Mouse (Mus musculus) cerebellum, adult (tissue): Measurements from ENCODE around the gene Rhou.

ENCODE experiments used
- ATAC-seq: cut with Nextera tagmentation; 2 replicates; pipeline ENCODE4 v1.9.2; 2017; ENCODE audit warnings: mild to moderate bottlenecking, moderate library complexity, mixed read lengths; ENCODE audit not compliant: insufficient number of reproducible peaks, low FRiP score, low TSS enrichment

The Rhou gene

DNA sequence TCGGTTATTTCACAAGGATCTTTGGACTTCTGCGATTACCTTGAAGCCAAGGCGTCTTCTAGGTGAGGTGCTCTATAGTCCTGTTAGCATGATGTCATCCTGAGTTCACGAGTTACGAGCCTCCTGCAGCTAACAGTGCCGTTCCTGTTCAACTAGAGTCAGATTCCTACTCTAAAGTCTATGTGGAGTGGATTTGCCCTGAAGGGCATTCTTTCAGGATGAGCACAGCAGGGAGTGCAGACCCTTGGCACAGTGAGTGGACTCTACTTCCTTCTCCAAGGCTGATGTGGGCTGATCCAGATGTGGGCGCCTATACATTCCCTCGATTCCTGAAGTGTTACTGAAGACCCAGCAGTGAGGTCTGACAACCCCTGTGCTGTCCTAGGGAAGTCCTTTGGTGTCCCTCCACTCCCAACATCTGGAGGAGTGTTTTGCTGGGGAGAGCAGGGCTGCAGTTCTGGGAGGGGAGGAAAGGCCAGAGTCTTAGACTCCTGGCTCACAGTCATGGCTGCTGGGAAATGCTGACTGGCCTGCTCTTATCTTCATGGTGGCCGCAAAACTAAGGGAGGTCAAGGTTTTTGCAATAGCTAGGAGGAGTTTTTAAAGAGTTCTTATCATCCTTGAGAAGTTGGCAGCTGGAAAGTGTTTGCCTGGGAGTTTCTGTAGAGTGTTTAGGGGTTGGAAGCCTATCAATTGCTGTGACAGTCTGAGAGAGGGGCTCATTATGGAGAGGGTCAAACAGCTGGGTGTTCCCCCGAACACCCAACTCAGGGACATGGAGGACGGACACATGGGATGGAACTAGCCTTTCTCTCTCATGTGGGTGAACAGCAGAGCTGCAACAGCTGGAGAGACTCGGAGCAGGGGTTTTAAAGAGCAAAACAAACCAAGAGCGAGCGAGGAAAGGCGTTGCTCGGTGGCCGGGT lies 5.2 kb upstream of the Rhou start:
- no peak for ATAC-seq

DNA sequence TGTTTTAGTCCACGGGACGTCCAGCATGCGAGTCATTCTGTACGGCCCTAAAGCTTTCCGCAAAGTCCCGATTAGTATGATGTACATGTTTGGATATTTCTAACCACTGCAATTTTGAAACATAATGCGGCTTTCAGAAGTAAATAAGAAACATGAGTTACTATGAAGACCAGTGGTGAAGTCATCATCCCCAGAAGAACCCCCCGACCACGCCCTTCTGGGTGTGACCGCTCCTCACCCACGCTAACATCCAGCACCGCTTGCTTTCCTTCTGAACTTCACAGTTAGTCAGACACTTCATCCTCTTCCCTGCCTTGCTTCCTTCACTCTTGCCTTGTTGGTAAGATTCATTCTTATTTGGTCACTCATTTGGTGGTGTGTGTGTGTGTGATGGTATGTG lies 4.2 kb upstream of the Rhou start:
- no peak for ATAC-seq

DNA sequence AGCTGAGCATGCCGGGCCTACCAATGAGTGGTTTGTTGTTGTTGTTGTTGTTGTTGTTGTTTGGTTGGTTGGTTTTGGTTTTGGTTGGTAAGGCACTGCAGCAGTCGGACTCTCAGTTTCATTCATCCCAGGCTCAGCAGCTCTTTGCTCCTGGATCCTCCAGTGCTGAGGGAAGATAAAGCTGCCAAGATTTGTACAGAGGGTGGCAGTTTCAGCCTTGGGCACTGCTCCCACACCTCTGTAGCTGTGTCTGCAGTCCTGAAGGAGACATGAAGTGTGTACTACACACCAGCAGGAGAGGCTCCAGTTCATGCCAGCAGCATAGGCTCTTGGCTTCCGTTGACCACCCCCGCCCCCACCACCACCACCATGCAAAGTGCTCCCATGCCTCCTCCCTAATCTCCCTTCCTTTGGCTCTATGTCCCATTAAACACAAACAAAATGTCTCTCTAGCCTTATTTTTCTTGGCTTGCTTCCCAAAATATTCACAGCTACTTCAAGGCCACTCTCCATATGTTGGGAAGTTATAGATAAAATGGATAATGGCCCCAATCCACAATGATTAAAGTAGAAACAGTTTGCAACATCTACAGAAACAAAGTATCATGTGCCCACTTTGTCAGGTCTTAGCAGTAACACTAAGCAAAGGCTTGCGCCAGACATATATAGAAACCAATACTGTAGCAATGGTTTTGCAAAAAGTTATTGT lies 2.2 kb upstream of the Rhou start:
- ATAC-seq, result no peak

DNA sequence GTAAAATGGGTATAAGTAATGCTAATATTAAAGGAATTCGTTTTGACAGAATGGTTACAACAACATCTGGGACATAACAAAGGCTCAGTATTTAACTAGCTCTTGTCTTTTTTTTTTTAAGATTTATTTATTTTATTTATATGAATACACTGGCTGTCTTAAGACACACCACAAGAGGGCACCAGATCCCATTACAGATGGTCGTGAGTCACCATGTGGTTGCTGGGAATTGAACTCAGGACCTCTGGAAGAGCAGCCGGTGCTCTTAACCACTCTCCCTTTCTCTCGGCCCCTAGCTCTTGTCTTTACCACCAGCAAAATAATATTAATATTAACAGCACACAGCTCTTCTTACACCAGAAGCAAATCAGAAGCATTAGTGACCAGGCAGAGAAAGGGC lies 1.1 kb upstream of the Rhou start:
- ATAC-seq, result no peak

DNA sequence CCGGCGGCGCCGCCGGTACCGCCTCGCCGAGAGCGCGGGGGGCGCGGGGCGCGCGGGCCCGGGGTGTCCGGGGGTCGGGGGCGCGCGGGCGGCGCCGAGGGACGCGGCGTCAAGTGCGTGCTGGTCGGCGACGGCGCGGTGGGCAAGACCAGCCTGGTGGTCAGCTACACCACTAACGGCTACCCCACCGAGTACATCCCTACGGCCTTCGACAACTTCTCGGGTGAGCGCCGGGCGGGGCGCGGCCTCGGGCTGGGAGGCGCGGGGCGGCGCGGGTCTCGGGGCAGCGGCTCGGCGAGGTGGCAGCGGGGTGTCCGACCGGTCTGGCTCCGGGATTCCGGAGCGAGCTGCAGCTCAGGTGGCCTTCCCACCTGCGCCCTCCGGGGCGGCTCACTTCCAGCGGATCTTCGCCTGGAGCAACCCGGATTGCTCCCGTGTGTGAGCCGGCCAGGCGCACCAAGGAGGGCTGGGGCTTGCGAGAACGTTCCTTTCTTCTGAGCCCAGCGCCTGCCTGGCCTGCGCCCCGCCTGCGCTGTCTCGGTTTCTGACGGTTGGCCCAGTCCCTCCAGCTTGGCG lies 353 bp downstream of the Rhou start:
- ATAC-seq, result peak; percentile 56; the same call in 1 of the 2 replicates

DNA sequence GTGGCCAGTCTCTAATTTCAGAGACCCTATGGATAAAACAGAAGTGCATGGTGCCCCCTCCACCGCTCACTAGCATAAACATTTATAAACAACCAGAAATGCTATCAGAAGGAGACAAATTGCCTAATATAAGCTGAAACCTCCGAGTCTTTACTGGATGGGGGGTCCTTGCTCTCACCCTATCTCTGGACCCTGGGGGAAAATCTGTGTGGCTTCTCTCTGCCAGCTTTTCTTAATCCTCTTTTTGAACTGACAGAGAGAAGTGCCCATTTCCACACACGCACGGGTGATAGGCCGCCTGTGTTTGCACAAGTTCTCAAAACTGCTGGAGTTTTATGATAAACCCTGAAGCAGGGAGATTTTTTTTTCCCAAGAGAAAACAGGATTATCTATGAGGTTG lies 1.0 kb downstream of the Rhou start:
- no peak for ATAC-seq

DNA sequence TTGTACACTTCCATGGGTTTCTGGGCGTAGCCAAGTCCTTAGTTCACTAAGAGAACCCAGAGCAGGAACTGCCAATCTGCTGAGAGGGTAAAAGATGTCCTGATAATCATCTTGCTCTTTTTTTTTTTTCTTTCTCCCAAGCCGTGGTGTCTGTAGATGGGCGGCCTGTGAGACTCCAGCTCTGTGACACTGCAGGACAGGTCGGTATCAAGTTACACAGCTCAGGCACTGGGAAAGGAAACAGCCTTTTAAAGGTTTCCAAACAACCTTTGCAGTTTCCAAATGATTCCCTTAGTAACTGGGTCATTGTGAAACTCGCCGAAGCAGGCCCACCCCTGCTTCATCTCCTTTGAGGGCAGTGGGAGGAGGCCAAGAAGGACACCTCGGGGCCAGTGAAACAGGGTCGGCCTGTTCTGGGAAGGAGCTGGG lies 1.6 kb downstream of the Rhou start:
- ATAC-seq, result no peak

DNA sequence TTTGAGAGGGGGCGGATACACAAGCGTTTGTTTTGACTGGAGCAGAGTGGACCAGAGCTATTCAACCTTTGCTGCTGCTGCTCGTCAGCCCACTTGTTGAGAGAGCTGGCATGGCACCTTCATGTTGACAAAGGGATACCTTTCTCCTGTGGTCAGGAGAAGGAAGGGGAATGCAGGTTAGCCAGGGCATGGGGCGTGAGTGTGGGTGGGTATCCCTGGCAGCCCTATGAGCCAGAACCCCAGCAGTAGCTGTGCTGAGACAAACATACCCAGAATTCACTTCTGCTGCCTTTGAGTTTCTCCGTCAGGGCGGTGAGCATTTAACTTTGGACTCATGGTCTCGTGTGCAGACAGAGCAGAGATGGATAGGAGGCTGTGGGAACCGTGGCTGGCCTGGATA lies 4.1 kb downstream of the Rhou start:
- ATAC-seq, result no peak

DNA sequence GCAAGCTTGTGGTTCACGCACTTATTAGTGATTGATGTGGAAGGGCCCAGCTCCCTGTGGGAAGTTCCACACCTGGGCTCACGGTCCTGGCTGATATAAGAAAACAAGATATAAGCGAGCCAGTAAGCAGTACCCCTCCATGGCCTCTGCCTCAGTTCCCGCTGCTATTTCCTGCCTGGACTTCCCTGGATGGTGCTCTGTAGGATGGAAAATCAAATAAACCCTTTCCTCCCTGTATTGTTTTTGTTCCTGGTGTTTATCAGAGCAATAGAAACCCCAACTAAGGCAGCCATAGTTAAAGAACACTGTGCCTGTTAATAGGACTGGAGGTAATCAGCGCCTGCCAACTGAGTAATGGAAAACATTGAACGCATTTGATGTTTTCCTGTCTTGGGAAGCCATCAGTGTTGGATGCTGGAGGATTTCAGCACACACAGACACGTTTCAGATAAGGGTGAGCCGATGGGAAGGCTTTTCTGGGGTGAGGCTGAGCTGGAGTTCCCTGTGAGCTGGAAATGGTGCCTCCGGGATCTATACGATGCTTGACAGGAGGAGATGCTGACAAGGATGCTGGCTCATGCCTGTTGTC lies 5.8 kb downstream of the Rhou start:
- no peak for ATAC-seq

DNA sequence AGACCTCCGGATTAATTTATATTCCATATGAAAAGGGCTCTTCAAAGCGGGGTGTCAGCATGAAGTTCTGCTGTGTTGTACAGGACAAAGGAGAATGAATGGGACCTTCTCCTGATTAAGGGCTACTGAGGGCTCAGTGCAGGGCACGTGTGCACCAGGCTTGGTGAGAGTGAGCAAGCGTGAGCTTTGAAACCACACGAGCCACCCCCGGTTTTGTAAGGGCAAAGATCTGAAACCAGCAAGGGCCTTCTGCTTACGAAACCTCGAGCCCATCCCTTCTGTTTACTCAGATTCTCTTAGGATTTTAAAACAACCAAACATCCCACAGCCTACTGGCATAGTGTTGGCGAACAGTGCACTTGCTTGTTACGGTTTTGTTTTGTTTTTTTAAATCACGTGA lies 7.8 kb downstream of the Rhou start:
- no peak for ATAC-seq

DNA sequence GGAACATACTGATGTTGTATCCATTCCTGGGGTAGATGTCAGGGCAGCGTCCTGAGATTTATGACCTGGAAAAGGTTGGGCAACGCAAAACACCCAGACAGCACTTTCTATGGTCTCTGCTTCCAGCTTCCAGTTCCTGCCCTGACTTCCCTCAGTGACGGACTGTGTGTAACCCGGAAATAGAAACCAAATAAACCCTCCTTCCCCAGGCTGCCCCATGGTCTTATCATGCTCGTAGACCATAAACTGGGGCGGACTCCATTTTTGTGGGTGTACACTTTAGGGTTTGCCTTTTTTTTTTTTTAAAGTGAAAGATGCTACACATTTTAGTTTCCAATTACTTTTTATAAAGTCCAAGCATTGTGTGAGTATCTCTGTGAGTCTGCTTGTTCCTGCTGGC lies 11.9 kb downstream of the Rhou start:
- no peak for ATAC-seq

DNA sequence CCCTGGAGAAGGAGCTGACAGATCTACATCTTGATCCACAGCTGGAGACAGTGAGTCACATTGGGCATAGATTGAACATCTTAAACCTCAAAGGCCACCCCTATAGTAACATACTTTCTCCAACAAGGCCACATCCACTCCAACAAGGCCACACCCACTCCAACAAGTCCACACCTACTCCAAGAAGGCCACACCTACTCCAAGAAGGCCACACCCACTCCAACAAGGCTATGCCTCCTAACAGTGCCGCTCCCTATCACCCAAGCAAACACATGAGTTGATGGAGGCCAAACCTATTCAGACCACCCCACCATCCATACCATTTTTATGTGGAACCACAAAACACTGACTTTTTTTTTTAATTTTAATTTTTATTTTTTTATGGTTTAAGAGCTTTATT lies 13.1 kb downstream of the Rhou start:
- ATAC-seq, result no peak

DNA sequence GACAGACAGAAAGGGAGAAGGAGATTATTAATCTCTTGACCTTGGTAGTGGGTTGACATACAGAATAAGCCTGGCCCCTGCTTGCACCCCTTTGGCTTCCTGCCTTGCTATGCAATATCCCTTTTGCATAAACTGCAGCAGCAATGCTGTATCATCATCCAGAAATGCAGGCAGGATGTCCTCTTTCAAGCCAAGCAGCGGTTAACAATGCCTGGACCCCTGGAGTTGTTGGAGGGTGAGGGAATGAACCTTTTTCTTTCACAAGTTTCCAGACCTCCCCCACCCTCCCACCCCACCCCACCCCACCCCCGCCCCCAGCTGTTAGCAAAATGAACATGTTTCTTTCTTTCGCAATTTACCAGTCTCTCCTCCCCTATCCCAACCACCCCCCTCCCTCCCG lies 15.0 kb downstream of the Rhou start:
- ATAC-seq, result no peak

DNA sequence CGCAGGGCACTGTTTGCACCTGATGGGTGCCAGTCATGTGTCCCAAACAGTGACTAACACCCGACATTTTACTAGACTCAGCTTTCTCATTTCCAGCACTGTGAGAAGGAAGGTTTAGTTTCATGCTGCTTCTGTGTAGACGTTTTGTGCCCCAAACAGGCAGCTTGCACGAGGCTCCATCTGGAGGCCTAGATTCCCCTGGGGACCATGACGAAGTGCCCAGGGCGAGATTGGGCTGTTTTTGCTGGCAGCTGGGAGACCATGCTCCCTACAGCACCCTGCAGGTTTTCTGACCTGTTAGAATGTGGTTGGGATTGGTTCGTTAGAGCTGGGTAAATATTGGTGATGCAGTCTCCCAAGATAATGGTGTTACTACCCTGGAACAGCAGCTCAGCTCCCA lies 17.0 kb downstream of the Rhou start:
- no peak for ATAC-seq

DNA sequence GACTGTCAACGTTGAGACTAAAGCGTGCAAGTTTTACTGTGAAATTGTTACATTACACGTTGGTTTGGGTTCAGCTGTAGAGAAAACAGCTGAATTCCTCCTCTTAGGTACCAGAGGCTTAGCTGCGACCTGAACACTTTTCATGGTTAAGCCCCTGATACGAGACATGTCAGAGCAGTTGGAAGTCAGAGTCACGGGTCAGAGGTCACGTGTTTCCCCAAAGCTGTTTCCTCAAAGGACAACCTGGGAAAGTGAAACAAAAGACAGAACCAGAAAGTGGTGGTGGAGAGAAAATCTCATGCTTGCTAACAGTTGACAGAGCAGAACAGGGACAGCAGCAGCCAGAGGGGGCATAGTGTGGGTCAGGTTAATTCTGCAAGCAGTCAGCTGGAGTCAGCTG lies 17.7 kb downstream of the Rhou start:
- no peak for ATAC-seq

DNA sequence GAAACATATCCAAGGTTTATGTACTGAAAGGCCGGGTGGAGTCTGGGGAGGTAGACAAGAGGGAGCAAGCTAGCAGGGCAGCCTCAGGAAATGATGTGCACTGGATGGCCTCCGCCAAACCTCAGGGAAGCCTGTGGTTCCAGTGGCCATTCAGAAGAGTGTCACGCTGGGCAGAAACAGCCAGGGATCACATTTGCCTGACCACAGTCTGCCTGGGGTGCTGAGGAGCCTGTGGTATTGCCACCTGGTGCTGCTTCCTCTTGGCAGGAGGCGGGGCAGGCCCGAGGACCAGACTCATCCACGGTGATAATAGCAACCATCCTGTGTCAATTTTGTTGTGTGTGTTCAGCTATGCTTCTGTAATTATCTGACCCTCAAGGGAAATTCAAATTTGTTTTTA lies 18.9 kb downstream of the Rhou start:
- no peak for ATAC-seq

DNA sequence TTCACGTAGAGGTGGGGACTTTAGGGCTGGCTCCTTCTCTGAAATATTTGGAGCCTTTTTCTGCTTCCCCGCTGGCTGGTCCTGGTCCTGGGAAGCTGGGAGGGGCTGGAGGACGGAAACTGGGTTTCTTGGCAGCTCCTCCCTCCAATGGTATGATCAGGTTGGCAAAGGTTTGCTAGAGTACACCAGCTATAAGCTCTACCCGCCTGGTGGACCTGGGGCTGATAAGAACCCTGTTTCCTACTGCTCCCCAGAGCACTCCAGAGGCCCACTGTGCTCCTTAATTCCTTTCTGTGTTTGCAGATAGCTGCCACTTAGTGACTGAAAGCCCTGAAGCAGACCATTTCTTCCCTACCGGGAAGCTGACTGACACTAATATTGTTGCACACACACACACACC lies 21.9 kb downstream of the Rhou start:
- no peak for ATAC-seq

DNA sequence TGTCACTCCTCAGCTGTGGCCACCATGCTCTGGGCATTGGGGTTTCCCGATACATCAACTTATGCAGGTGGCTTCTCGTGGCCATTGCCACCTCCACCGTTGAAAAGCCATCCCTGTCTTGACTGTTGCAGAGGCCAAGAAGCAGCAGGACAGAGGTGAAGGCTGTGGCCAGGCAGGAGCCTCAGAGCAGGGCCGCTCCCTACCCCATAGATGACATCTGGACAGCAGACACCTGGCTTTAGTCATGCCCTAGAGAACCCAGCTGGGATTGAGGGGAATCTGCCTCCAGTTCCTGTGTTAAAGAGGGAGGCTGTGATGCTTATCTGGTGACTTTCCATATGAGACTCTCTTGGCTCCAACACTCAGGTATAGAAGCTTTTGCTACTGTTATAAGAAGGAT lies 24.7 kb downstream of the Rhou start:
- ATAC-seq, result no peak

DNA sequence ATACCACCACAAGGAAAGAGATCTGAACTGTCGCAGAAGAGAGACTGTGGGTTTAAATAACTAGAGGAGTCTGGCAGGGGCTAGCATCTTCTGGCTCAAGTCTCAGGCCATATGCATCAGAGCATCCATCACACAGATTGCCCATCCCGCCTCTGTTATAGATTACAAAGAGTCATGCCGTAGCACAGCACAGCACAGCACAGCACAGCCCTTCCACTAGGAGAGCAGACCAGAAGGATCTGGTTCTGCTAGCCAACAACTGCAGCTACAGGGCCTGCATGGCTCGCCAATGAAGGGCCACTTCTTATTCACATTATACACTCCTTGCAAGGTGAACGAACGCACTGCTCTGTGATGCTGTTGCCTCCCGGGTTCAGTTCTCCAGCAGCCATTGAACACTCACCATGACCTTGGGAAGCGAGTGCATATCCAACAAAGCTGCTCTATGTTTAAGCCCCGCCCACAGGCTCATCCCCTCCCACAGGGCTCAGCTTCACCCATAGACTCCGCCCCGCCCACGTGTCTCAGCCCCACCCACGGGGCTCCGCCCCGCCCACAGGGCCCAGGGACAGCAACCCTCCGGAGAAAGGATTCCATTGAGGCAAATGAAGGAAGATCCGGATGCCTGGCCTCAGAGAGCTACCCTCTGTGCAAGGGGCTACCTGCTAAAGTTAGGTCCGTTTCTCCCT lies 28.5 kb downstream of the Rhou start:
- no peak for ATAC-seq

DNA sequence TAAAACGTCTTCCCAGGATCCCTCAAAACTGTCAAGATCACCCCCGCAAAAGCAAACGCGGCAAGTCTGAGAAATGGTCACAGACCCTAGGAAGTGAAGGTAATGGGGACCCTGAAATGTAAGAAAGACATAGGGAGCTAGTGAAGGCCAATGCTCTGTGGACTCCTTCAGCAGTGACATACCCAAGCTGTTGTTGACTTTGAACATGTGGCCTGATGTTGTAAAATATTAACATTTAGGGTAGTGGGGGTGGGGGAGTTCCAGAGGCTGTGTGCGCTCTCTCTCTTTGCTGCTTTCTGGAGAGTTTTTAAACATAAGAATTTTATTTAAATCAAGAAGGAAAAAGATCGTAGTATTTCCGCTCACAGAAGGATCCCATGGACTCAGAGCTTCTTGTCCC lies 29.6 kb downstream of the Rhou start:
- no peak for ATAC-seq

DNA sequence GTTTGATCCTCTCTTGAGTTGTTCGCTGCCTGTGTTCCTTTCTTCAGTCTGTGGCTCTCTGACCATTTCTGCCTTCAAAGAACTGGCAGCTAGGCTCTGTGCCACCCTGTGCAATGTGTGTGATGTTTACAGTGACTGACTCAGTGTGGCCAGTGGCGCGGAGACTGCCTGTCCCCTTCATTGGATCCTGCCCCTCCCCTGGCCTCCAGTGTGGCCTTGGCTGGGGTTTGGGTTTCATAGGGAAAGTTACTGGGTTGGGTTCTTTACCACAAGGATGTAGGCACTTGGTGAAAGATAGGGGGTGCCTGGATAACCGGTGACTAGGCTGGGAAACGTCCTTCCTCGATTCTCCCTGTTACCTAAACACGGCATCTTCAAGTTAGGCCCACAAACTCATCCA lies 31.1 kb downstream of the Rhou start:
- no peak for ATAC-seq
